Mouse (Mus musculus) limb, embryonic 15.5 days (tissue): Measurements from ENCODE around the gene Rsph14. TPM values are rescaled to one million over a fixed set of nuclear protein-coding genes. Genes with fewer than 3 reads are reported as not detected.
A peak's percentile ranks its signal among the peaks of the same experiment; 100 is the strongest.

Experiments used
- ATAC-seq: fragments of 200-750 bp; cut with Nextera tagmentation; 2 replicates; pipeline ENCODE4 v1.8.0; 2017; ENCODE audit warnings: low read depth, moderate TSS enrichment; ENCODE audit not compliant: insufficient number of reproducible peaks, low FRiP score, low TSS enrichment
- H3K27ac ChIP-seq: fragments of 300-500 bp; sonication (generic); 2 replicates; pipeline ENCODE4 v1.5.1; 2015; ENCODE audit warnings: moderate library complexity, mild to moderate bottlenecking, inconsistent platforms
- H3K27me3 ChIP-seq: fragments of 300-500 bp; sonication (generic); 2 replicates; pipeline ENCODE4 v1.6.1; 2015; ENCODE audit warnings: inconsistent platforms
- H3K36me3 ChIP-seq: fragments of 300-500 bp; sonication (generic); 2 replicates; pipeline ENCODE4 v1.6.1; 2015; ENCODE audit warnings: inconsistent platforms
- H3K4me1 ChIP-seq: fragments of 300-500 bp; sonication (generic); 2 replicates; pipeline ENCODE4 v1.6.1; 2015; ENCODE audit warnings: inconsistent platforms
- H3K4me2 ChIP-seq: fragments of 300-500 bp; sonication (generic); 2 replicates; pipeline ENCODE4 v1.6.1; 2015; ENCODE audit warnings: mild to moderate bottlenecking, inconsistent platforms
- H3K4me3 ChIP-seq: fragments of 300-500 bp; sonication (generic); 2 replicates; pipeline ENCODE4 v1.5.1; 2015; ENCODE audit warnings: mild to moderate bottlenecking, inconsistent platforms
- H3K9ac ChIP-seq: fragments of 300-500 bp; sonication (generic); 2 replicates; pipeline ENCODE4 v1.6.1; 2015; ENCODE audit warnings: inconsistent platforms
- H3K9me3 ChIP-seq: fragments of 300-500 bp; sonication (generic); 2 replicates; pipeline ENCODE4 v1.6.1; 2016; ENCODE audit warnings: inconsistent platforms
- WGBS: fragments of 180-500 bp; shearing (Covaris S2); methylation state at CpG from one replicate; pipeline ENCODE4 v1.1.7; 2015; 5-methylcytosine and 5-hydroxymethylcytosine counted together
- polyA plus RNA-seq: library from polyadenylated mRNA; unstranded; fragments of >200 nt; fragmentation: Nextera tagmentation; extraction: Ambion mirVana; gene quantifications from 2 replicates; pipeline ENCODE4 v1.2.1, GENCODE M21; 2015

Gene Rsph14
- polyA plus RNA-seq, 1 experiment from 2014 or later, result not detected

DNA sequence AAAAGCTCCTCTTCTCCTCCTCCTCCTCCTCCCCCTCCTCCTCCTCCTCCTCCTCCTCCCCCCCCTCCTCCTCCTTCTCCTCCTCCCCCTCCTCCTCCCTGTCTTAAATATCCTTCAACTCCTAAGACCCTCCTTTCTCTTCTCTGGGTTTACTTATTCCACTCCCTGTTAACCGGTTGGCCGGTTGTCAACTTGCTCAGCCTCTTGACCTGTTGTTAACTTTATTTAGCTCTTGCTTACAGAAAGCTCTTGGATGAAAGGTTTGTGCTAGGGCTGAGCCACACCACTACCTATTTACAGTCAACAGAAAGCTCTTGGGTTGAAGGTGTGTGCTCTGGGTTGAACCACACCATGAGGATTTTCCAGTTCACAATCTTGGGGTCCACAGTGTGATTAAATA, 12.1 kb downstream of the Rsph14 start:
- Histone ChIP-seq H3K36me3 (no peaks in the 10 kb centered on the region), H3K27ac (no peak overlapping the region), H3K4me1 (no peaks in the 10 kb centered on the region), H3K4me2 (no peak overlapping the region), H3K9me3 (no peaks in the 10 kb centered on the region), H3K9ac (no peak overlapping the region), H3K27me3 (no peaks in the 10 kb centered on the region), H3K4me3 (no peak overlapping the region)
- no peak for ATAC-seq
- 28% methylated on average over 2 of the region's 2 CpGs for WGBS

DNA sequence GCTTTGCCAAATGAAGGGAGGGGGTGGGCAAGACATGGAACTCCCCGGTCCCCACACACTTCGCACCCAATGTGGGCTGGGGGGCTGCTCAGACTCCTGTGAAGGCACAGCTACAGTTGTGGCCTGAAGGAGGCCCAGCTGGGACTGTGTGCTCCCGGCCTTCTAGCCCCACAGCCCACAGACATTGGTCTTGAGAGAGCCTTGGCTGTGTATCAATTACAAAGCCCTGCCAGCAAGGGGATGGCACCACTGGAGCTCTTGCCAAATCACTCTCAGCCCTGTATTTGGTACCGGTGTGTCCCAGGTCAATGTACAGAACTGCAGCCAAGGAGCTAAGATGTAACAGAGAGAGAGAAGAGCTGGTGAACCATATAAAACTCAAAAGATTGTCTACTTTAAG, 15.9 kb downstream of the Rsph14 start:
- Histone ChIP-seq H3K27me3 (no peaks in the 10 kb centered on the region), H3K36me3 (no peaks in the 10 kb centered on the region), H3K9me3 (no peaks in the 10 kb centered on the region), H3K9ac (no peak overlapping the region), H3K4me1 (no peaks in the 10 kb centered on the region), H3K4me3 (no peak overlapping the region), H3K27ac (no peak overlapping the region), H3K4me2 (no peak overlapping the region)
- no peak for ATAC-seq
- WGBS, result 87% methylated on average over 4 of the region's 4 CpGs

DNA sequence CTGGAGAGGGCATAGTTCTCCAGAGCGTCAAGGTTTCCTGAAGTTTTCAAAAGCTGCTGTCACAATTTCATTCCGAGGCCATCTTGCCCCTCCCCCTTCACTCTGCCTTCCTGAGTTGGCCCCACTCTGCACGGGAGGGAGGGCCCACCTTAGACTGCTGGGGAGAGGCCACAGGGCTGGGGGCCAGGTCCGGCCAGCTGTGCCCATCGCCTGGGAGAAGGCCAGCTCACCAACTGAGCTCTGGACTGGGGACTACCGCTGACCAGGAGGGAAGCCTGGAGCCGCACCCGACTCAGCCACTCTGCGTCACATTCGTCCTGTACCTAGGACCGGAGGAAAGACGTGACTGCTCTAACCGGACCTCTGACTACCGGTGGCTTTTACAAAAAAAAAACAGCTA, 16.9 kb downstream of the Rsph14 start:
- H3K36me3 ChIP-seq, result no peaks in the 10 kb centered on the region
- H3K27ac ChIP-seq, result no peak overlapping the region
- H3K9me3 ChIP-seq, result no peaks in the 10 kb centered on the region
- no peak overlapping the region for H3K4me3 ChIP-seq
- H3K4me2 ChIP-seq, result no peak overlapping the region
- no peaks in the 10 kb centered on the region for H3K27me3 ChIP-seq
- ATAC-seq, result no peak
- no peaks in the 10 kb centered on the region for H3K4me1 ChIP-seq
- H3K9ac ChIP-seq, result no peak overlapping the region
- WGBS, result 70% methylated on average over 14 of the region's 14 CpGs

DNA sequence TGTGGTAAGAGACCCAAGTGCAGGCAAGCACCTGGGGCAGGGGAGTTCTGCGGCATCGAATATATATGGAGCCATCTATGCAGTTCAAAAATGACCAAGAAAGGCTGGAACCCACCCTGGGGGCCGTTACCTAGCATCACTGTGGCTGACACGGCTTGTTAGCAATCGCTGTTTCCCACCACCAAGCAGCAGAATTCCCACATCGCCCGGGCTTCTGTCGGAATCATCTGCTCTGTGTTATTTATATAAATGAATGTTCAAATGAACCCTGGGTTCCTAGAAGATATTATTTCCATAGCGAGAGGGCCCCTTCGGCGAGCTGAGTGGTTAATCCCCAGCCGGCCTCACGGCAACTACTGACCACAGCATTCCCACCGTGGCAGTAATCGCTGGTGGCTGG, 21.7 kb downstream of the Rsph14 start:
- no peak for ATAC-seq
- H3K4me2 ChIP-seq, result no peak overlapping the region
- no peaks in the 10 kb centered on the region for H3K36me3 ChIP-seq
- no peak overlapping the region for H3K4me3 ChIP-seq
- no peak overlapping the region for H3K9ac ChIP-seq
- no peaks in the 10 kb centered on the region for H3K4me1 ChIP-seq
- H3K9me3 ChIP-seq, result no peaks in the 10 kb centered on the region
- 78% methylated on average over 15 of the region's 15 CpGs for WGBS
- H3K27me3 ChIP-seq, result no peaks in the 10 kb centered on the region
- H3K27ac ChIP-seq, result no peak overlapping the region

DNA sequence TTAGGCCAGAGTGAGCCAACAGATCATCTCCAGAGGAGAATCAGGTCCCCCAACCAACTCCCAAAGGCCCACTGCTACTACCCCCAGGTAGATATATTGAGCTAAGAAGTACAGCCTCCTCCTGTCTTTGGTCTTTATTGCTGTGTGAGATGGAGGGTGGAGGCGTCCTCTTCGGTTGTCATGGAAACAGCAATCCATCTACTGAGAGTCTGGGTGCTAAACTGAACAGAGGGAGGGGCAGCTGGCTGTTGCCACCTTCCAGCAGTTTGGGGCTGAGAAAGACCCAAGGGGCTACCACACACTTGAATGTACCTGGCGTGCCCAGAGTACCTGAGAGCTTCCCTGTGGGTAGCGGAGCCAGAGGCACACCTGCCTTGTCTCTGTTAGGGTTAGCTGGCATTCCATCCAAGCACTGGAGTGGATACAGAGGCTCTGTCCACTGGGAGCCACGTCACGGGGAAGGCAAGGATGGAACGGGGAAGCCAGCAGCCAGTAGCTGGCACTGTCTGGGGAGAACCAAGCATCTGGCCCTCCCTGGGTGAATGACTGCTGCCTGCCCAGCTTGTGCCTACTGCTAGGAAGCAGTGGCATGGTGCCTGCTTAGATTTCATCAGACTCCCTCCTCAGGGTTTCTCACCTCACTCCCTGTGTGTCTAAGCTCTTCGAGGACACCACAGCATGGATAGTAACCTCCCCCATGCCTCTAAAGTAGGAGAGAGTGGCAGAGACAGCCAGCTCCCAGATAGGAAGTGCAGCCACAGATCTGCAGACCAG, 25.3 kb downstream of the Rsph14 start:
- Histone ChIP-seq H3K27me3 (no peaks in the 10 kb centered on the region), H3K4me2 (no peak overlapping the region), H3K9me3 (no peaks in the 10 kb centered on the region), H3K4me3 (no peak overlapping the region), H3K4me1 (no peaks in the 10 kb centered on the region), H3K36me3 (no peaks in the 10 kb centered on the region), H3K9ac (no peak overlapping the region), H3K27ac (no peak overlapping the region)
- WGBS, result 66% methylated on average over 8 of the region's 8 CpGs
- ATAC-seq, result no peak

DNA sequence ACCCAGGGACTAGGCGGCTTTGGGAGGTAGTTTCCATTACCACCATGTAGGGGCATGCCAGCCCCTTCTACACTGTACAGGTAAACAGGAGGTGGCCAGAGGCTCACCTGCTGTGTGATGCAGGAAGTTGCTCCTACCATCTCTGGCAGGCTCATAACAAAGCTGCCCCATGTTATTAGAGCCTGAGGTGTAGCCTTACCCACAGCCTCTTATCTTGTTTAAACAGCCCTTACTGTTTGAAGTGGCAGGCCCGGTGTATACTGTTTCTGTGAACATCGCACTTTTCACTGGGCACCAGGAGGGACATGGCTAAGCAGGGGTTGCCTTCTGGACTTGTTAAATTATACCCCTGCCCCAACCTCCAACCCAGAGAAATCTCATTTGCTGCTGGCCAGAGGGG, 28.3 kb downstream of the Rsph14 start:
- ATAC-seq, result no peak
- Histone ChIP-seq H3K27ac (no peak overlapping the region), H3K4me3 (no peak overlapping the region), H3K9ac (no peak overlapping the region), H3K36me3 (no peaks in the 10 kb centered on the region), H3K9me3 (no peaks in the 10 kb centered on the region), H3K4me1 (no peaks in the 10 kb centered on the region), H3K4me2 (no peak overlapping the region), H3K27me3 (no peaks in the 10 kb centered on the region)
- 35% methylated on average over 3 of the region's 3 CpGs for WGBS

DNA sequence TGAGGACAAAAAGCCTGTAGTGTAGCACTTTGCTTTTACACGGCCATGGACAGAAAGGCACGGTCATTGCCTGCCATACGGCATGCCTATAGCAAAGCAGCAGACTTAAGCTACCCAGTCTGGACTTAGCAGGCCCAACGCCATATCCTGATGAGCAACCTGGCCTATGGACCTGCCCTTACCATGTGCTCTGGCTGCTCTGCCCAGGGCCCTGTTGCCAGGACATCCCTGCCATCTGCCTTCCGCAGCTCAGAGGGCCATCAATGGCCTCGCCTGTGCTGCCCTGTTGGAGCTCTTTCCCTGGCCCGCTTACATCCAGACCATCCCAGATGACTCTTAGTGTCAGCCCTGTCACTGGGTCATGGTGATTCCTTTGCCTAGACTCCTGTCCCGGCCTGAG, 31.0 kb downstream of the Rsph14 start:
- H3K4me2 ChIP-seq, result no peak overlapping the region
- WGBS, result 91% methylated on average over 8 of the region's 8 CpGs
- H3K36me3 ChIP-seq, result no peaks in the 10 kb centered on the region
- H3K4me3 ChIP-seq, result no peak overlapping the region
- ATAC-seq, result no peak
- no peaks in the 10 kb centered on the region for H3K4me1 ChIP-seq
- H3K9me3 ChIP-seq, result no peaks in the 10 kb centered on the region
- no peak overlapping the region for H3K9ac ChIP-seq
- H3K27me3 ChIP-seq, result no peaks in the 10 kb centered on the region
- no peak overlapping the region for H3K27ac ChIP-seq

DNA sequence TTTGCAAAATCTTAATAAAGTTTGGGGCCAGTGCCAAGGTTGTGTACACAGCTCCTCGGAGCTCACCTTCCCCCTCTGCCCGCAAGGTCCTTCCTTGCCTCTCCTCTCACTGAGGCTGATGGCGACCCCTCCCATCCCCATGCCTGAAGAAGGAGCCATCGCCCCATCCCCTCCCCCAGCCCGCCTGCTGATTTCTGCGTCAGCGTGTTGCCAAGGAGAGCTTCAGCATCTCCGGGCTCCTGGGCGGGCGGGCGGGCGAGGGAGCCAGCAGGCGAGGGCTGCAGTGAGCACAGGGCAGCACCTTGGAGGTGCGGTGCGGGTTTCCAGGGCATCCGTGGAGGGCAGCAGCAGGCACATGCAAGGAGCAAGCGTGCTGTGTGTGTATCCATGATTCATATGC, 37.0 kb downstream of the Rsph14 start:
- ATAC-seq, result 0 out of 2 replicates have a peak, but pooled peaks have one; percentile 22

DNA sequence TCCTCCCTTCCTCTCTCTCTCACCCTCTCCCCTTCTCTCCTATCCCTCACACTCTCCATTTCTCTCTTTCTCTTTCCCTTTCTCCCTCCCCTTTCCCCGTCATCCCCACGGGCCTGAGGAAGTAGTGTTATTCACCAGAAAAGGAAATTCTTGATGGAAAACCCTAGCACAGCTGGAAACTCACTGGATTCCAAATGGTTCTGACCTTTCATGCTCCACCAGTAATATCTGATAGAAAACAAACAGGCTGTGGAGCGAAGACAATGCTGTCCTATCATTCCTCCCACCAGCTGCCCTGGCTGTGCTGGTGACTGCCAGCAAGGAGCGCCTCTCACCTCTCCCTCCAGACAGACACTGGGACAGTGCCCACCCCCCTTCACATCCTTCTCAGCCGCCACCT, 37.5 kb downstream of the Rsph14 start:
- no peak for ATAC-seq
- H3K4me3 ChIP-seq, result peak overlapping the region; percentile 25; the same call in 1 of the 2 replicates
- no peaks in the 10 kb centered on the region for H3K27me3 ChIP-seq
- H3K36me3 ChIP-seq, result 0 out of 2 replicates have a peak, but pooled peaks cover 3% of the 10 kb centered on the region
- H3K4me1 ChIP-seq, result peaks cover 16% of the 10 kb centered on the region
- H3K27ac ChIP-seq, result no peak overlapping the region
- H3K9ac ChIP-seq, result no peak overlapping the region
- 29% methylated on average over 5 of the region's 5 CpGs for WGBS
- no peaks in the 10 kb centered on the region for H3K9me3 ChIP-seq
- H3K4me2 ChIP-seq, result peak overlapping the region; percentile 49; the same call in 1 of the 2 replicates

More for the DNA sequence above, 37.0 kb downstream of the Rsph14 start:
- 2% methylated on average over 17 of the region's 17 CpGs for WGBS
- H3K9me3 ChIP-seq, result no peaks in the 10 kb centered on the region
- H3K27ac ChIP-seq, result no peak overlapping the region
- H3K9ac ChIP-seq, result no peak overlapping the region
- peaks cover 16% of the 10 kb centered on the region for H3K4me1 ChIP-seq
- 0 out of 2 replicates have a peak, but pooled peaks cover 3% of the 10 kb centered on the region for H3K36me3 ChIP-seq
- H3K27me3 ChIP-seq, result no peaks in the 10 kb centered on the region
- H3K4me2 ChIP-seq, result peak overlapping the region; percentile 49
- H3K4me3 ChIP-seq, result peak overlapping the region; percentile 25

DNA sequence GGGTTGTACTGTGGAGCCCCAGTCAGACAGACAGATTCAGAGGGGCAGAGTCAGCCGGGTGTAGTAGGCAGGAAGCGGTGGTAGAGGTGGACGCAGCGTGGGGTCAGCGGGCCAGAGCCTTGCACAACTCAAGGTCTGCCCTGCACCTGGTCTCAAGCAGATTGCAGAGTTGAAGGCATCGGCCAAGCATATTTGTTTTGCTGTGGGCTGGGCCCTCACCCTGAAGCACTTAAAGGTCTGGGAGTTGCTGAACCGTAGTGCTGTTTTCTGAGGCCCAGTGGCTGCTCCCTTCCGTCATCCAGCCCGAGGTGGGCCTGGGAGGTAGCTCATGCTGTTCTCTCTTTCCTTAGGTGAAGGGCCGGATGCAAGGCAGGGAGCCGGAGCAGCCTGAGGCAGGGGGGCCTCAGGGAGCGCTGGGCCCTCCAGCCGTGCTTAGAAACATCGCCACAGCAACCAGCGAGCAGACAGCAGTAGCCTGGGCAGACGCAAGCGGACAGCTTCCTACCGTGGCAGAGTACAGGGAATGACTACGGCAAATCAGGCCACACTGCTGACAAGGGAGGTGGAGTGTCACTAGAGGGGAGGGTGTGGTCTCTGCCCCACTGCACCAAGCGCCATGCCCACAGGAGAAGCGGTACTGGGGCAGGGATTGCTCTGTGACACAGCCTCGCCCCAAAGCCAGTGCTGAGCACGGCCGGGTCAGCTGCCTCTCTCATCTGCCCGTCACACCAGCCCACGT, 41.6 kb downstream of the Rsph14 start:
- H3K36me3 ChIP-seq, result 0 out of 2 replicates have a peak, but pooled peaks cover 3% of the 10 kb centered on the region
- H3K9ac ChIP-seq, result 0 out of 2 replicates have a peak overlapping the region, but pooled peaks have one; percentile 23
- ATAC-seq, result no peak
- H3K4me3 ChIP-seq, result no peak overlapping the region
- H3K4me1 ChIP-seq, result peaks cover 18% of the 10 kb centered on the region
- no peak overlapping the region for H3K4me2 ChIP-seq
- no peaks in the 10 kb centered on the region for H3K9me3 ChIP-seq
- H3K27ac ChIP-seq, result no peak overlapping the region
- 53% methylated on average over 26 of the region's 26 CpGs for WGBS
- H3K27me3 ChIP-seq, result no peaks in the 10 kb centered on the region

DNA sequence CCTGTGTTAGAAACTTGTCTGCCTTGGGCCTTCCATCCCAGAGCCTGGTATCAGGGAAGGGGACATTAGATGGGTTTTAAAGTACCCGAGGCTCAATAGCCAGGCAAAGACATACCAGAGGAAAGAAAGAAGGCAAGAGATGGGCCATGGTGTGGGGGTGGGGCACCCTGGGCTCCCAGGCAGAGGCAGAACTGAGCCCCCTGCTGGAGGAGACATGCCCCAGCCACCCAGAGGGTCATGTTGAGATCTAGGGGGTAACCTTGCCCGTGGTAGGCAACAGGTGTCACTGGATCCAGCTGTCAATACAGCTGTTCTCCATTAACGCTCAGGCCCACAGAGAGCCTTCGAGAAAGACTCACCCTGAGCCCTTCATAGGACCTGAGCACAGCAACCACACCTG, 42.6 kb downstream of the Rsph14 start:
- Histone ChIP-seq H3K4me3 (no peak overlapping the region), H3K4me1 (peaks cover 12% of the 10 kb centered on the region; the same call in 1 of the 2 replicates), H3K4me2 (no peak overlapping the region), H3K27ac (no peak overlapping the region), H3K9me3 (no peaks in the 10 kb centered on the region), H3K27me3 (no peaks in the 10 kb centered on the region), H3K36me3 (0 out of 2 replicates have a peak, but pooled peaks cover 3% of the 10 kb centered on the region), H3K9ac (no peak overlapping the region)
- 61% methylated on average over 4 of the region's 4 CpGs for WGBS
- no peak for ATAC-seq
